Mouse (Mus musculus) lung, embryonic 16.5 days (tissue): ENCODE measurements around the gene 5730455P16Rik. TPM values are rescaled to one million over a fixed set of nuclear protein-coding genes. Genes with fewer than 3 reads are reported as not detected.

Experiments
- ATAC-seq: fragments of 200-750 bp; cut with Nextera tagmentation; 2 replicates; pipeline ENCODE4 v1.8.0; 2017; ENCODE audit warnings: low read depth, mild to moderate bottlenecking, moderate library complexity
- H3K27ac ChIP-seq: fragments of 300-500 bp; sonication (generic); 2 replicates; pipeline ENCODE4 v1.5.1; 2014; ENCODE audit warnings: mild to moderate bottlenecking, control low read depth, low read length
- H3K27me3 ChIP-seq: fragments of 300-500 bp; sonication (generic); 2 replicates; pipeline ENCODE4 v1.6.1; 2014; ENCODE audit warnings: low read depth, low read length, mixed read lengths; ENCODE audit not compliant: control insufficient read depth, insufficient read depth
- H3K36me3 ChIP-seq: fragments of 300-500 bp; sonication (generic); 2 replicates; pipeline ENCODE4 v1.6.1; 2014; ENCODE audit warnings: low read length; ENCODE audit not compliant: control insufficient read depth, insufficient read depth
- H3K4me1 ChIP-seq: fragments of 300-500 bp; sonication (generic); replicated peaks from 2 replicates; pipeline ENCODE4 v1.6.1; 2014; ENCODE audit warnings: low read length, mixed read lengths; ENCODE audit not compliant: control insufficient read depth, insufficient read depth
- H3K4me2 ChIP-seq: fragments of 300-500 bp; sonication (generic); 2 replicates; pipeline ENCODE4 v1.6.1; 2014; ENCODE audit warnings: low read depth, low read length, control low read depth
- H3K4me3 ChIP-seq: fragments of 300-500 bp; sonication (generic); 2 replicates; pipeline ENCODE4 v1.5.1; 2014; ENCODE audit warnings: mild to moderate bottlenecking, low read length, control low read depth
- H3K9ac ChIP-seq: fragments of 300-500 bp; sonication (generic); 2 replicates; pipeline ENCODE4 v1.6.1; 2014; ENCODE audit warnings: low read length, control low read depth
- H3K9me3 ChIP-seq: fragments of 300-500 bp; sonication (generic); 2 replicates; pipeline ENCODE4 v1.6.1; 2016; ENCODE audit warnings: low read length; ENCODE audit not compliant: control insufficient read depth
- WGBS: fragments of 180-500 bp; shearing (Covaris S2); extraction: QIAGEN DNeasy Blood & Tissue Kit; methylation state at CpG from one replicate; pipeline ENCODE4 v1.1.7; 2014; 5-methylcytosine and 5-hydroxymethylcytosine counted together
- polyA plus RNA-seq: library from polyadenylated mRNA; unstranded; fragments of >200 nt; fragmentation: Nextera tagmentation; extraction: Ambion mirVana; gene quantifications from 2 replicates; pipeline ENCODE4 v1.2.1, GENCODE M21; 2015

The 5730455P16Rik gene
- polyA plus RNA-seq, 1 experiment from 2014 or later: 19.4 TPM

DNA sequence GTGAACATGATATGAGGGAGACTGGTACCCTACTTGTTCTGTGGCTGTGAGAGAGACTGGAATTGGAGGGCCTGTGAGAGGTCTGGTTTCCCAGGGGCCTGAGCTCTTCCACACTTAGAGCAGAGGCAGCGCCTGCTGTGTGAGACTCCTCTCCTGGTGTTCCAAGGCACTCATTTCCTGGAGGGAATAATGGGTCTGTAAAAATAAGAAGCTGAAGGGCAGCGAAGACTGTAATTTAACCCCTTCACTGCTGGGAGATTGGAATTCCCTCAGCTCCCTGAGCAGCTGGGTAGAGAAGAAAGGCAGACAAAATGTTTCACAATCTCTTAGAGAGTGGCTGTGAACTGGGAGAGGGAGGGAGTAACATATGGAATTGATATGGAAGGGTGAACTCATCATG is 35.4 kb downstream of the 5730455P16Rik start:
- WGBS: 13% methylated on average over 2 of the region's 2 CpGs
- Histone ChIP-seq H3K9me3 (no peaks in the 10 kb centered on the region), H3K36me3 (no peaks in the 10 kb centered on the region), H3K27me3 (no peaks in the 10 kb centered on the region), H3K27ac (no peak overlapping the region), H3K9ac (no peak overlapping the region), H3K4me3 (no peak overlapping the region), H3K4me2 (no peak overlapping the region), H3K4me1 (no peaks in the 10 kb centered on the region)
- ATAC-seq: no peak

DNA sequence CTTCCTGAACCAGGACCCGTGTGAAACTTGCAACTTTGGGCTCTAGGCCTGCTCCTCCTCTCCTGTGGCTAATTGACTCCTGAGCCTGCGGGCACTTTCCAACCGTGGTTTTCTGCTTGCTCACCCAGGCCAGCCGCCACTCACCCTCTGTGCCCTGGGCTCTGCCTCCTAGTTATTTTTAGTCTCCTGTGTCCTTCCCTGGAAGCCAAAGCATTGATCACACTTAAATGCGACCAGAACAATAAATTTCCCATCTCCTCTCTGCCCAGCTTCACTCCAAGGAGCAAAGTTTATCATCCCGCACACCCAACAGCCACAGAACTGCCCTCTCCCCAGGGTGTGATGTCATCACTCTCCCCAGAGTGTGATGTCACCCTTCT is 41.5 kb downstream of the 5730455P16Rik start:
- H3K4me2 ChIP-seq: no peak overlapping the region
- no peak overlapping the region for H3K9ac ChIP-seq
- H3K4me3 ChIP-seq: no peak overlapping the region
- no peak for ATAC-seq
- no peaks in the 10 kb centered on the region for H3K27me3 ChIP-seq
- no peaks in the 10 kb centered on the region for H3K9me3 ChIP-seq
- no peak overlapping the region for H3K27ac ChIP-seq
- no peaks in the 10 kb centered on the region for H3K4me1 ChIP-seq
- H3K36me3 ChIP-seq: no peaks in the 10 kb centered on the region
- WGBS: 23% methylated on average over 6 of the region's 6 CpGs

DNA sequence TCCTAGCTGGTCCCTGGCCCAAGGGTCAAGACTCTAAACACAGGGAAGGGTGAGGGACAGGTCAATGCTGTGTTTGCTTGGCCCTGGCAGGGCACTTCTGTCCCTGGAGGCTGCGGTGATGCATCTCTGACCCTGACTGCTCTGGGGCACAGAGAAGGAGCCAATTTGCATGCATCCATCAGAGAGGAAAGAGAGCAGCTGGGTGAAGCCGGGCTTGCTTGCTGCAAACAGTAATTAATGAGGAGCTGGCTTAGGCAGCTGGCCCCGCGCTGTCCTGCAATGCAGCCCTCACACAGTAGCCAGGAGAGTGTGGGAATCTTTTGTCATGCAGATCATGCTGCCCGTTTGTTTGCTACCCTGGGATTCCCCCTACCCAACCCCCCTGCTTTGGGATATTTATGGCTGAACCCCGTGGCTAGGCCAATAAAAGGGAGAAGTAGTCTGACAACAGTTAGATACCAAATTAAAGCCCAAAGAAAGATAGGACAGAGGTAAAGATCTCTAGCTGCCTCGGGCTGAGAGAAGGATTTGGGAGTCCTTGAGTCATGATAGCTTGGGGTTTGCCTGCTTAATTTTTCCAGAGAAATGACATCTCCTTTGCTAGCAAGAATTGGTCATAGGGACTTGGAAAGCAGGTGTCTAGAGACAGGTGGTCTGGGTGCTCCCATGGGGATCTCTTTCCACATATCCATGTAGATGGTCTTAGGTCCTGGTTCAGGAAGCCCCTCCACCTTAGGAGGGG is 42.1 kb downstream of the 5730455P16Rik start:
- no peaks in the 10 kb centered on the region for H3K4me1 ChIP-seq
- no peak overlapping the region for H3K4me2 ChIP-seq
- H3K9ac ChIP-seq: no peak overlapping the region
- no peak for ATAC-seq
- H3K27me3 ChIP-seq: no peaks in the 10 kb centered on the region
- H3K27ac ChIP-seq: no peak overlapping the region
- H3K36me3 ChIP-seq: no peaks in the 10 kb centered on the region
- H3K4me3 ChIP-seq: no peak overlapping the region
- WGBS: 4% methylated on average over 7 of the region's 7 CpGs
- H3K9me3 ChIP-seq: no peaks in the 10 kb centered on the region

DNA sequence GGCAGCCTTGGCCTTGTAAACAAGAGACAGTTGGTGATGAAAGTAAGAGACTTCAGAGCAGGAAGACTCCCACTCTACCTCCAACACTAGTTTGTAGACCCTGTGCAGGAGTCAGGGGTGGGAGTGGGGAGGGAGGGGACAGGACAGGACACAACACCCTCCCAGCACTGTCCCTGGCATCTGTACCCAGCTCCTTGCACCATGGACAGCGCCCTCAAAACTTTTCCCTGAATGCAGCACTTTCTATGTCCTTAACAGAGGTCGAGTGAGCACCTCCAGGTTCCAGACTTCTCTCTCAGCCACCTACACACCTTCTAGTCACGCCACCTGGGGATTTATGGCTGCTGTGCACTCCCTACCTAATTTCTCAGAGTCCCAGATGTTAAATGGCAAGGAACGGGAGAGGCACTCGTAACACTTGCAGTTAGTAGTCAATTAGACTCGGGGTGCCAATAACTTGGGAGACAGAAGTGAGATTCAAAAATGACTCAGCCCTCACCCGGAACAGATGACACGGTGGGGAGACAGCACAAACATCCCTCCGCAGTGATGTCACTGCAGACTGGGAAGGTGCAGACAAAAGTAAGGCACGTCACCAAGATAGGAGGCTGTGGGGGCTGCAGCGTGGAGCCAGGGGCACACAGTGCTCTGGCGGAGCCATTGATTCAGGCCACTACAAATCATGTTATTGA is 45.0 kb downstream of the 5730455P16Rik start:
- no peak overlapping the region for H3K4me3 ChIP-seq
- H3K4me2 ChIP-seq: no peak overlapping the region
- H3K4me1 ChIP-seq: no peaks in the 10 kb centered on the region
- no peak overlapping the region for H3K27ac ChIP-seq
- H3K9ac ChIP-seq: no peak overlapping the region
- no peaks in the 10 kb centered on the region for H3K36me3 ChIP-seq
- ATAC-seq: no peak
- H3K9me3 ChIP-seq: no peaks in the 10 kb centered on the region
- 58% methylated on average over 12 of the region's 12 CpGs for WGBS
- no peaks in the 10 kb centered on the region for H3K27me3 ChIP-seq

DNA sequence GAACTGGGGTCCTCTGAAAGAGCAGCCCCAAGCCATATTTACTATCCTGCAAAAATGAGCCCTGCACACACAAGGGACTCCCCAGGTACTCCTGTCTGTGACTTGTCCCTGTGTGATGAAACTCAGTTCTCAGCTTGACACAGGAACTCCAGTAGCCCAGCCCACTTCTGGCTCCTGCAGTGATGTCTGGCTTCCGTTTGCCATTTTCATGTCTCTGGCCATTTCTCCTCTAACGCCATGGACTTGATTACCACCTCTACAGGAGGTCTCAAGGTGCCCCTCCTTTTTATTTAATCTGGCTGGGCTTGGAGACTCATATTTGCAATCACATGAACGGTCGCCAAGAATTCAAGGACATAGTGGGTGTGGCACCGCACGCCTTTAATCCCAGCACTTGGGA is 53.2 kb downstream of the 5730455P16Rik start:
- H3K9me3 ChIP-seq: no peaks in the 10 kb centered on the region
- no peak for ATAC-seq
- WGBS: 68% methylated on average over 6 of the region's 6 CpGs
- no peak overlapping the region for H3K27ac ChIP-seq
- H3K27me3 ChIP-seq: no peaks in the 10 kb centered on the region
- H3K9ac ChIP-seq: no peak overlapping the region
- H3K4me2 ChIP-seq: no peak overlapping the region
- no peaks in the 10 kb centered on the region for H3K4me1 ChIP-seq
- H3K36me3 ChIP-seq: no peaks in the 10 kb centered on the region
- no peak overlapping the region for H3K4me3 ChIP-seq

DNA sequence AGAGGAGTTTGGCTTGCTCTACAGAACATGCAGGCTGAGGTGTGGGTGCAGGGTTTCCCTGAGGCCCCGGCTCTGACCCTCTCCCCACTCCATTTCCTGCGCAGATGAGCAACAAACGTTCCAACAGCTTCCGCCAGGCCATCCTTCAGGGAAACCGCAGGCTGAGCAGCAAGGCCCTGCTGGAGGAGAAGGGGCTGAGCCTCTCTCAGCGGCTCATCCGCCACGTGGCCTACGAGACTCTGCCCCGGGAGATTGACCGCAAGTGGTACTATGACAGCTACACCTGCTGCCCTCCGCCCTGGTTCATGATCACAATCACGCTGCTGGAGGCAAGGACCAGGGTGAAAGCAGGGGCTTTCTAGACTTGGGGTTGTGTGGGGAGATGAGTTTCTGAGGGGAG is 54.6 kb downstream of the 5730455P16Rik start:
- no peak for ATAC-seq
- WGBS: 41% methylated on average over 13 of the region's 13 CpGs

DNA sequence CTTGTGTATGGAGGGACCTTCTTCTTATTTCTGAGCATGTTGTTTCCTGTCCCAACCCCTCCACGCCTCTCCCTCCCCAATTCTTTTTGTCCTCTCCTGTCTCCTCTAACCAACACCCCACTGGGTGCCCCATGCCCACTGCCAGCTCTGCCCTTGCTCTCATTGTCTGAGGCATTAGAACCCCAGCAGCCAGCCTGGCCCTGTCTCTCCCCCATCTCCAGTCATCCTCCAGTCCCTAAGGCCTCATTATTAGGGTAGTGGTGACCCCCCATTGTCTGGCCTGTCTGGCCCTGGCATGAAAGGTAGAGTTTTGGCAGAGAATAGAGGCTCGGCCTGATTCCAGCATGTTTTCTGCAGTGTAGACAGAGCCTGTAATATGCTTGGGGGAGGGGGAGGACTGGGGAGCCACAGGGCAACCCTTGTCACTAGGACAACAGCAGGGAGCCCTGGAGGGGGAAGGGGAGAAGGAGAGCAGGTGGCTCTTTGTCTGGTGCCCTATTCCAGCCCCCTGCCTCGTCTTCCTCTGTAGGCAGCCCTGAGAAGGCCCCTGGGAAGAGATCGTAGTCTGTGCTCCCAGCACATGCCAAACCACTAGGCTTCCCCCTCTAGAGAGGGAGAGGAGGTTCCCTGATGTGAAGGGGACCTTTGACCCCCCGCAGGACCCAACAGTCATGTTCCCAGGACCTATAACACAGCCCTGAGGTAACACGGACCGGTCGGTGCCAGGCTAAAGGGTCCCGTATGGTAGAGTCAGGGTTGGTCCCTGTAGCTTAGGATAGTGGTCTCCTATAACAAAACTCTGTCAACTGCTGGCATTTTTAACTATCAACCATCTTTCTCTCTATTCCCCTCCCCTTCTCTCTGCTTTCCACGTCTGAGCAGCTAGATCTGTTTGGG is 61.8 kb downstream of the 5730455P16Rik start:
- no peak overlapping the region for H3K4me3 ChIP-seq
- H3K27me3 ChIP-seq: no peaks in the 10 kb centered on the region
- H3K27ac ChIP-seq: no peak overlapping the region
- no peak overlapping the region for H3K4me2 ChIP-seq
- WGBS: 64% methylated on average over 10 of the region's 10 CpGs
- H3K9ac ChIP-seq: no peak overlapping the region
- H3K4me1 ChIP-seq: no peaks in the 10 kb centered on the region
- ATAC-seq: no peak
- no peaks in the 10 kb centered on the region for H3K36me3 ChIP-seq
- H3K9me3 ChIP-seq: no peaks in the 10 kb centered on the region

More for the DNA sequence above, 54.6 kb downstream of the 5730455P16Rik start:
- Histone ChIP-seq H3K9me3 (no peaks in the 10 kb centered on the region), H3K36me3 (no peaks in the 10 kb centered on the region), H3K27me3 (no peaks in the 10 kb centered on the region), H3K27ac (no peak overlapping the region), H3K4me1 (no peaks in the 10 kb centered on the region), H3K4me3 (no peak overlapping the region), H3K4me2 (no peak overlapping the region), H3K9ac (no peak overlapping the region)

DNA sequence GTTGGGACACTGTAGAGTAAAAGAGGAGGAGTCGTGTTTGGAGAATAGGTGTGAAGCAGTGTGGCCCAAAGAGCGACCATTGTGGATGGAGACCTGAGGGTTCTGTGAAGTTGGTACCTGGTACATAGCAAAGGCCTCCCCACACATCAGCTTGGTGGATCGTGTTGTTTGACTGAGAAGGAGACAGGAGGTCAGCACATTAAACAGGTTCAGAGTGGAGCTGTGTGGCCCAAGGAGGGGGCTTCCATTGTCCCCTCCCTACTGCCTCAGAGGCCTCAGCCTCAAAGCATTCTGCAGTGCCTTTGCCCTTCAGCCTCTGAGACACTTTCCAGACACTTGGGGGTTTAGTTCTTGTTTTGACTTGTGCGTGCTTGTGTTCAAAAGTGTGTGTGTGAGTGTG is 63.9 kb downstream of the 5730455P16Rik start:
- Histone ChIP-seq H3K4me2 (no peak overlapping the region), H3K4me1 (no peaks in the 10 kb centered on the region), H3K36me3 (no peaks in the 10 kb centered on the region)

DNA sequence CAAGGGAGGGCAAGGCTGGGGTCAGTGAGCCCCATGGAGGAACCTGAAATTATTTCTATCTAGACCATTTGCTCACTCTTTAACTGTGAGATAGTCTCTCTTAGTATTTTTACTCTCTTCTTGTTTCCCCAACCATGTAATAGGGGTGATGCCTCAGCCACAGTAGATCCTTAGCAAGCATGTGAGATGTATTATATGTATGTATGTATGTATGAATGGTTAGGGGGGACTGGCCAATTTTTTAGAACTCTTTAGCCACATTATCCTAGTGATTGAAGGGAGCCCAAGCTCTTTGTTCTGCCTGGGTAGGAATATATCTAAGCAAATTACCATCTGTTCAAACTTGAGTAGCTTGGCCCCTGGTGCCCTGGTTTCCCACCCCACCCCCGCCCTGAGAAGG is 64.4 kb downstream of the 5730455P16Rik start:
- H3K4me3 ChIP-seq: no peak overlapping the region
- H3K27me3 ChIP-seq: no peaks in the 10 kb centered on the region
- H3K4me2 ChIP-seq: no peak overlapping the region
- no peak for ATAC-seq
- H3K36me3 ChIP-seq: no peaks in the 10 kb centered on the region
- no peaks in the 10 kb centered on the region for H3K9me3 ChIP-seq
- H3K27ac ChIP-seq: no peak overlapping the region
- no peaks in the 10 kb centered on the region for H3K4me1 ChIP-seq
- 65% methylated on average over 1 of the region's 1 CpGs for WGBS
- H3K9ac ChIP-seq: no peak overlapping the region

More for the DNA sequence above, 63.9 kb downstream of the 5730455P16Rik start:
- Histone ChIP-seq H3K9me3 (no peaks in the 10 kb centered on the region), H3K9ac (no peak overlapping the region), H3K27ac (no peak overlapping the region), H3K27me3 (no peaks in the 10 kb centered on the region), H3K4me3 (no peak overlapping the region)
- no peak for ATAC-seq
- WGBS: 74% methylated on average over 4 of the region's 4 CpGs
